Mouse (Mus musculus) heart, postnatal 10 days (tissue): ENCODE measurements around the gene Mob3a. TPM values are rescaled to one million over a fixed set of nuclear protein-coding genes. Genes with fewer than 3 reads are reported as not detected.

Experiments
- DNase-seq, 2 experiments: peaks; one replicate each; pipeline ENCODE4 v3.0.0; 2021
- intact Hi-C: fragments of 180-260 bp; cut with DNase I; formaldehyde crosslinking; loops from one replicate; pipeline ENCODE4 v1.15.1; 2025
- total RNA-seq, 2 experiments: library from RNA; stranded (reverse); gene quantifications; 2 replicates each; pipeline ENCODE4 v1.2.3; 2021

The Mob3a gene
- total RNA-seq, 2 experiments from 2014 or later: 10.1 to 11.3 TPM

DNA sequence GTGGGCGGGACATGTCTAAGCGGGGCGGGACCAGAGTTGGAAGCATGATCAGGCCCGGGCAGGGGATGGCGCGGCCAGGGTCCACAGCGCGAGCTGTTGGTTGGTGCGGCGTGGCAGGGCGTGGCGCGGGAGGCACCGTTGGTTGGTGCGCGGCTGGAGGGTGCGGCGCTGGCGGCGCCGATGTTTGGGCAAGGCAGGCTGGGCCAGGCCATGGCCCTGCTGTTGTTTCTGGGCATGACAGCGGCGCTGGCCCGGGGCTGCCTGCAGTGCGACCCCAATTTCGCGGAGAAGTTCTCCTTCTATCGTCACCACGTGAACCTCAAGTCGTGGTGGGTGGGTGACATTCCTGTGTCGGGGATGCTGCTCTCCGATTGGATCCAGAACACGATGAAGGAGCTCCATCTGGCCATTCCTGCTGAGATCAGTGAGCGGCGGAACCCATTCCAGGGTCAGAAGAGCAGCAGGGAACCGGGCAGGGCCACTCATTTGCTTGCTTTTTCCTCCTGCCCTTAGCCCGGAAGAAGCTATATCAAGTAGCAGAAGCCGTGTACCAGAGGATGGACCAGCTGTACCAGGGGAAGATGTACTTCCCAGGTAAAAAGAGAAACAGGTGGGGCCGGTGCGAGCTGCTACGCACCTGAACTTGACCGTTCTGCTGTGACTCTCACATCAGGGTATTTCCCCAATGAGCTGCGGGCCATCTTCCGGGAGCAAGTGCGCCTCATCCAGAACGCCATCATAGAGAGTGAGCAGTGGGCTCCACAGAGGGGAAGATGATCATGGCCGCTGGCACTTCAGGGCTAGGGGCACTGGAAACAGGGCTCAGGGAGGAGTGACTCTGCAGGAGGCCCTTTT is 986 bp upstream of the Mob3a start:
- DNase-seq: peak; percentile 95 to 96
- intact Hi-C loops: loop anchor here (10.0 kb wide), 1 partner anchor 268 kb away; the partner anchor contains the start of gene Tcf3

DNA sequence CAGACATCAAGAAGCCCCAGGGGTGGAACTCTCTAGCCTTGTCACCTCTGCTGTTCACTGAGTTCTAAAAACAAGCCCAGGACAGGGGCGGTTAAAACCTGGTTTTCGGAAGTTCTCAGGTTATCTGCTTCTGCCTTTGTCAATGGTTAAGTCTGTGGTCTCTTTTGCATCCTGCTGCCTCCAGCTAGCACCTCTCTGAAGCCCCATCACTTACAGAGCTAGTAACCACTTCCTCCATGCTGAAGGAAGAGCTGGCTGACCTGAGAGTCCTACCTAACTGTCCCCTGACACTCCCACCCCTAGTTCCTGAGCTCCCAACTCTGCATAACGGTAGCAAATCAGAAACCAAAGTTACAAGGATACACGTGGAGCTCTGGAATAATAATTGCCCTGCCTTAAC is 1.0 kb downstream of the Mob3a start:
- intact Hi-C loops: loop anchor here (10.0 kb wide), 1 partner anchor 266 kb away; the partner anchor contains the start of gene Tcf3

DNA sequence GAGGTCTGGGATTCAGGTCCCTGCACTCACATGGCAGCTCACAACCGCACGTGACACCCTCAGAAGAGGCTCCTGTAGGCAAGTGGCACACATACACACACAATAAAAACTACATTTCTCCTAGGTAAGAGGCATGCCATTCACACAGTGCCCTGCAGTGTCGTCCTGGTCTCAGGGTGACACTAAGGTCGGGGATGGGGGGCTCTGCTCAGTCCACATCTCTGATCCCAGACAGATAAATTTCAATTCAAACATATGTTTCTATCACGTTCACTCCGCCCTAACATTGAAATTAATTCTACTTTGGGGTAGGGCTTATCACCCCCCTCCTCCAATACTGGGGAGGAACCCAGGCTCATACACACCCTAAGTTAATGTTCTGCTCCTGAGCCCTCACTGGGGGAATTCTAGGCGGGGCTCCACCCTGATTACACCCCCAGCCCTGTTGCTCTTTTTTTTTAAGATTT is 1.7 kb downstream of the Mob3a start:
- DNase-seq: no peak
- intact Hi-C loops: loop anchor here (10.0 kb wide), 1 partner anchor 265 kb away; the partner anchor contains the start of gene Tcf3

More for the DNA sequence above, 1.0 kb downstream of the Mob3a start:
- DNase-seq: no peak

DNA sequence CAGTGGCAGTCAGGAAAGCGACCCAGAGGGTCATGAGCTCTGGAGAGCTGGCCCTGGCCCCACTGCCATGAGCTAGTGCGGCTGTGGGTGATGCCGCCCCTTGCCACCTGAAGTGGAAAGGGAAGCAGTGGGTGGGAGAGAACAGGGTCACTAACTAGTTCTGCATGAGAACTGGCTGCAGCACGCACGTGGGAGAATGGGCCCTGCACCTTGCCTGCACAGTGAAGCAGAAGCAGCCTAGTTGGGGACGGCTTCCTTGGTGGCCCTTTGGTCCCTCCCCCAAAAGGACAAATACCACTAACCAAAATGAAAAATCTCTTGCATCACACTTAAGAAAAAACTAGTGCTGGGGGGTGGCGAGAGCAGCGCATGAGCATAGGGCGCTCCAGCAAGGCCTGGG is 3.2 kb downstream of the Mob3a start:
- intact Hi-C loops: no loop called here
- DNase-seq: no peak

DNA sequence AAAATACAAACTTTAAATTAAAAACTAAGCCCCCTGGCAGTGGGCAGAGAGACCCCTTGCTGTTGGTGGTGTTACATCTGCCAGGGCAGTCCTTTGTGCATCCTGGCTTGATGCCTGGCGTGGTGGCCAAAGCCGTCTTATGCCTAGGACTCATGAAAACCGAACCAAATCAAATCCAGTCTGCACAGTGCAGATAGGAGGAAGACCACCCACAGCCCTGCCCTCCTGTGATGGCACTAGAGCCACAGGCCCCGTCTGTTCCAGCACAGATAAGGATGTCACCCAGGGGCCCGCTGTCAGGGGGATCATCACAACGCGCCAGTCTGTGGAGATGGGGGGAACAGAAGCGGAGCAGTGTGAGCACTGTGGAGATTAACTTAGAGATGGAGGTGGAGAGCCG is 4.0 kb downstream of the Mob3a start:
- intact Hi-C loops: no loop called here
- no peak for DNase-seq

DNA sequence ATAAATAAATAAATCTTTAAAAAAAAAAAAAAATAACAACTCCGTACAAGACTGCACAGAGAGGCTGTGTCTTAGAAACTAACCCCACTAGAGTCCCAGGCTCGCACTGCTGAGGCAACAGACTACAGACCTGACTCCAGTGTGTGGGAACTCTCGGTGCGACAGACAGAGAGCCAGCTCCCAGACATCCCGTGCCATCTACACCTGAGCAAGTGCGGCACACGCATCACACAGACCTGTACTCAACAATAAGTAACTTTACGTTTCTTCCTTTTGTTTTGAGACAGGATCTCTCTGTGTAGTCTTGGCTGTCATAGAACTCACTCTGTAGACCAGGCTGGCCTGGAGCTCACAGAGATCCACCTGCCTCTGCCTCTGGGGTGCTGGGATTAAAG is 4.4 kb downstream of the Mob3a start:
- intact Hi-C loops: no loop called here
- no peak for DNase-seq

DNA sequence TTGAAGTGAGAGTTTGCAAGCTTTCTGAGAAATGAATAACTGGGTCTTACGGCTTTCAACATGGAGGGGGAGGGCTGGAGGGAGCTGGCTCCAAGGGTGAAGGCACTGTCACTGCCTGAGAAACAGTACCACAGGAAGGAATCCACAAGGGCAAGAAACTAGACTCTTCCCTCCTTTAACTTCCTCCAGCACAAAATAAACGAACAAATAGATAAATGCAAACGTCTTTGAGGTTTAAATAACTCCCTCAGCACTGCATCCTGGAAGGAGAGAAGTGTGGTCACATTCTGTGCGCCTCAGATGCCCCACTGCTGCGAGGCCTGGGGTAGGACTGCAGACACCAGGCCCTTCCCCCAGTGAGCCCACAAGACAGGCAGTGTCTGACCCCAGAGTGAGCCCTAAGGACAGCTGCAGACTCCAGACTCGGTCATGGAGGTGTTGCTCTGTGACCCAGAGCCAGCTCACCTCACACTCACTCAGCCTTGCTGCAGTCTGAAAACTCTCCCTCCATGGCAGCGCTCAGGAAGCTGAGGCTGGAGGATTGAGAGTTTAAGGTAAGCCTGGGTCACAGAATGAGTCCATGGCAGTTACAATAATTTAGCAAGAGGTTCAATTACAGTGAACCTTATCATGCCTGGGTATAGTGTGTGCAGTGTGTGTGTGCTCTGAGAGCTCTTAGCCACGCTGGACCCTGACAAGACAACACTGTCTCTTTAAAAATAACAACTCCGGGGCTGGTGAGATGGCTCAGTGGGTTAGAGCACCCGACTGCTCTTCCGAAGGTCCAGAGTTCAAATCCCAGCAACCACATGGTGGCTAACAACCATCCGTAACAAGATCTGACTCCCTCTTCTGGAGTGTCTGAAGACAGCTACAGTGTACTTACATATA is 5.0 kb downstream of the Mob3a start:
- intact Hi-C loops: no loop called here
- no peak for DNase-seq

DNA sequence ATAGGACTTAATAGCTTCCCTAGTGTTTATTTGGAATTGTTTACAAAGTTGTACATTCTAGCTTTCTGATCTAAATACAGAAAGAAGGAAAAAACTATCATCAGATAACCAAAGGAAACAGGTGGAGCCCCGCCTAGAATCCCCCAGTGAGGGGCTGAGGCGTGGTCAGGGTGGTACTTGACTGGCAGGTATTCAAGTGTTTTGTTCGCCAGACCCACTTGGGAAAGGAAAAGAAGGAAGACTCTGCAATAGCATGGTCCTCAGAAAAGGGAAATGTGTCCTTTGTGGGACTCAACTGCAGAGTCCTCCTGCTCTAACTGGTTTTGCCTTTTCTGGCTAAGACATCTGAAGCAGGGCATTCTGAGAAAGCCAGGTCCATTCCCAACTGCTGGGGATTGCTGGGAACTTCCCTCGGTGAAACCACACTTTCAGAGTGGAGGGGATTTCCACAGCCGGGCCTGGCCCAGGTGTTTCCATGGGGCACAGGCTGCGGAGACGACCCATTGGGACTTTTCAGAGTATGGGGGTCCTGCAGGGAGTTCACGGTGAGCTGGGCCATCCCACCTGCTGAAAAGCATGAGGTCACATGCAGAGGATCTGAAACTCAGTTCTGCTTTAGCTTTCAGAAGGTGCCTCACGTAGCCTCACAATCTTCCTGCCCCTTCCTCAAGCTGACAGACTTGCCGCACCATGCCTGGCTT is 5.8 kb downstream of the Mob3a start:
- intact Hi-C loops: no loop called here
- DNase-seq: no peak

DNA sequence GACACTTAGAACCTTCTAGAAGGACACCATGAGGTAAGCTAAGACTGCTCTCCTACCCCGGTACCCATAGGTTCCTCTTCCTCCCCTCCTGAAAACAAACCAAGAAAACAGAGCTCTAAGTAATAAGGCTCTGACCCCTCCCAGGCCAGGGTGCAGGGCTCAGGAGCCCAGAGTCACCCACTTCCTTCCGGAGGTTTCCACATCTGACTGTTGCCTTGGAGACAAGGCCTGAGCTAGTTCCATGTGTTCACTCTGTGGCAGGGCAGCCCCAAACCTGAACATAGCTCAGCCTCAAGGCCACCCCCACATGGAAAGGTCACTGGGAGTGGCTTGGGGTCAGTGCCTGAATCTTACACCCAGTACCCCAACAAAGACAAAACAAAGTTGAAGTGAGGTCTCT is 6.6 kb downstream of the Mob3a start:
- DNase-seq: peak; percentile 59
- intact Hi-C loops: no loop called here

DNA sequence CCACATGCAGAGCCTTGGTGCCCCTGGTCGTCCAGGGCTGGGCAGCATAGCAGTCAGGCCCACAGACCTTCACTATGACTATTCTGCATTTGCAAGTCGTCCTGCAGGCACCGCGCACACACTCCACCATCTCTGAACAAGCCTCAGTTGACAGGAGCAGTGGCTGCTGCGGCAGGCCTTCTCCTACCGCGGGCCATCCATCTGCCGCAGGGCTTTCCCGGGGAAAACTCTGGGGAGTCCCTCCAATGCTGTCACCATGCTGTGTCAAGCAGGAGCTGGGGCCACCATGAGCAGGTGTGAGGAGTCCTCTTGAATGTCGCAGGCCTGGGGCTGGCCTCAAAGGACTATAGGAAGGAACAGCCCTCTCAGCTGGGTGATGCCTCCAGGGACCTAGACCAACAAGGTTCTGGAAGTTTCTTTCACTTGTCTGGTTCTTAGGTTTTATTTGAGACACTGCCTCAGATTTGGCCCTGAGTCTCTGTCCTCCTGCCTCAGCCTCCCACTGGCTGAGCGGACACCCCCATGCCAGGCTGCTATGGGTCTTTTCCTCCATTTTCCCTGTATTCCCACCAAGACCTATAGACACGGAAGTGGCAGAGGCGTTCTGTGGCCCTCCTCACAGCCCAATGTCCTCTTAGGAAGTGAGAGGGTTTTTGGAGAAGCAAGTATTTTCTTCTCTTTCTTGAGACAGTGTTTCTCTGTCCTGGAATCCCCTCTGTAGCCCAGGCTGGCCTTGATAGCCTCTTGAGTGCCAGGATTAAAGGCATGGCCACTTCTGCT is 7.4 kb downstream of the Mob3a start:
- DNase-seq: no peak
- intact Hi-C loops: no loop called here

DNA sequence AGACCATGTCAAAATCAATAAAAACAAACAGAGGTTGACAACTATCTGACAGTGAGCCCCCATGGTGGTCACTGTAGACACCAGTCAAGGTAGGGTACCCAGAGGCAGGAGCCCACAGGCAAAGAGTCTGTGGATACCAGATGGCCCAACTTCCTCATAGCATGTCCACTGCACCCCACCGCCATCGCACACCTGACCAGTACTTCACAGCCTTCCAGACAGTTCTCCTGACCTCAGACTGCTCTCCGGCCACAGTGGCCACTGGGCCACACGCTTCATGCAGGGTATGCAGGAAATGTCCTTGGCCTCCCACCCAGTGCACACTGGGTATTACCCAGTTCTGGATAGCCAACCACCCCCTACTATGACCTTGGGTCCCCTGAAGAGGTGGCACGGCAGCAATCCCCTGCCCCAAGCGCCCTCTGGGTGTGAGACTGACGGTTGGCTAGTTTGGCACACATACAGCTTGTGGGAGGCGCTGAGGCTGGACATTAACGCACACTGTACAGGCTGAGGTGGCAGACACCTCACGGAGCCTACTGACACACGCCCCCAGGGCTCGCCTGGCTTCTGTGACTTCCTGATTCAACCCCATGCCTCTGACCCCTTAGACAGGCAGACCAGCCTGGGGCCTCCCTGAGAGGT is 8.3 kb downstream of the Mob3a start:
- intact Hi-C loops: no loop called here
- no peak for DNase-seq

DNA sequence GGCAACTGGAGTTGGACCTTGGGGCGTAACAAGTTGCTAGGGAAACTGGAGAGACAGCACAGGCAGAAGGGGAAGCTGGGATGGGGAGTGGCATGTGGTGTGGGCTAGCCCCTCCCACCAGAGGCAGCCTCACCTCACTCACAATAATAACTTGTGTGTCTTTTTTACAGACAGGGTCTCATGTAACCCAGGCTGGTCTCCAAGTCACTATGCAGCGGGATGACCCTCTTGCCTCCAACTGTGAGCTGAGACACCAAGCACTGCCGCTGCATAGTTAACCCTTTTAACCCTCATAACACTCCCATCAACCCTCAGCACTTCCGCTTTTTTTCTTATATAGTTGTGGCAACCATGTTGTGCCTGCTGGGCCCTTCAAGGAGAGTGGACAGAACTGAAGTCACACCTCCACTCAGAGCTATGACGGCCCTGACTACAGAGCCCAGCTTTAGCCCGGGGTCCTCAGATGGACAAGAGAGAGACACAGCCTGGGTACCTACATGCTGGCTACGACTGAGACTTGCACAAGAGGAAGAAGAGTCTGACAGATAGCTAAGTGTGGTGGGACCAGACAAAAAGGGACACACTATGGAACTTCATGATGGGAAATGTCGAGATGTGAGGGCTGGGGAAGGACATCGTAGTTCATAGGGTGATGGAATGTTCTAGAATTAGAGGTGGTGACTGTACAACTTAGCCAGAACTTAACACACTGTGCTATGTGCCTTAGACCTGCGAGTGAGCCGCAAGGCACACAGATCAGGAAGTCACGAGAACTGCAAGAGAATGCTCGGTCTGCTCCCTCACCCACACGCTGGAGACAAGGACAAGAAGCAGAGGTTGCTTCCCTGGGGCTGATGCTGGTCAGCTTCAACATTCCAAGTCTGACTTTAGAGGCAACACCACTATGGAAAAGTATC is 9.3 kb downstream of the Mob3a start:
- intact Hi-C loops: no loop called here

DNA sequence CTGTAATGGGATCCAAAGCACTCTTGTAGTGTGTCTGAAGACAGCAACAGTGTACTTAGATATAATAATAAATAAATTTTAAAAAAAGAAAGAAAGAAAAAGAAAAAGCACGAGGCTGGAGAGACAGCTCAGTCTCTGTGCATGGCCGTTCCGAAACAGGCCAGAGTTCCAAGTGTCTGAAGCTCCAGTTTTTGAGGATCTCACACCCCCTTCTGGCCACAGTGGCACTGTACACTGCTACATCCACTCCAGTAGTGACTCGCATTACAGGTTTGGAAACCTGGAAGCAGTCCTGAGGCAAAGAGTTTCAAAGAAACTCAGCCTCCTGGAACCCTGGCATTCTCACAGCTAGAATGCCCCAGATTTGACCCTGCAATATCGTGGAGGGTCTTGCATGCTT is 13.9 kb downstream of the Mob3a start:
- DNase-seq: peak; percentile 86
- intact Hi-C loops: loop anchor here (1.0 kb wide), 1 partner anchor 77 kb away; no protein-coding TSS in a partner anchor

More for the DNA sequence above, 9.3 kb downstream of the Mob3a start:
- no peak for DNase-seq

DNA sequence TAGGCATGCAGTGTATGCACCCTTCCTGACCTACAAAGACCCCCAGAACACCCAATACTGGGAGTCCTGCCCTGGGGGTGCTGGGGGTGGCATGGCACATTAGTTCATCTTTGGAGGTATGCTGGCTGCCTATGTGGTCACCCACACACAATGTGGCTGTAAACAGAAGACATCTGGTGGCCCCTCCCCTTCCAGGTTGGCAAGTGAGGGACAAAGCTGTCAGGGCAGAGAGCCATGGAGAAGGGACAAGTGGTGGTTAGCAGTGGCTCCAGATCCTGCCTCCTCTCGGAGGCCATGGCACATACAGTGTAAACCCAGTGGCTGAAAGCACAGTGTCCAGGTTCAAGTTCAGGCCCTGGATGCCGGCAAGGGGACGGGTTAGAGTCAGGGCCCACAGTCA is 15.2 kb downstream of the Mob3a start:
- intact Hi-C loops: no loop called here
- DNase-seq: no peak

DNA sequence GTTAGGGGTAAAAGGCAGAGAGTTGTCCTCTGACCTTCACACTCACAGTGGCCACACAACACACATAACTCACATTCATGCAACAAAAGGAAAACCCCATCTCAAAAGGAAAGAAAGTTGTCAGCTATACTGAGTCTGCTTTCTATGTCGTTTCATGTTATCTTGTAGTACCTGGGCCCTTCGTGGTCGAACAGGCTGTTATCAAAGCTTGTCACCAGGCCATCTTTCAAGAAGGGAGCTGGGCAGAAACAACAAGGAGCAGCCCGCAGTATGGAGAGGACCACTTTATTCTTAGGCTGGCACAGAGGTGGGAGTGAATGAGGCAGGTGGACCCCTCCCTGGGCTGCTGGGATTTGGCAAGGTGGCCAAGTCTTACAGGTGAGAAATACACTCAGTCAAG is 16.8 kb downstream of the Mob3a start:
- intact Hi-C loops: loop anchor here (1.0 kb wide), 1 partner anchor 26 kb away; no protein-coding TSS in a partner anchor
- DNase-seq: no peak

DNA sequence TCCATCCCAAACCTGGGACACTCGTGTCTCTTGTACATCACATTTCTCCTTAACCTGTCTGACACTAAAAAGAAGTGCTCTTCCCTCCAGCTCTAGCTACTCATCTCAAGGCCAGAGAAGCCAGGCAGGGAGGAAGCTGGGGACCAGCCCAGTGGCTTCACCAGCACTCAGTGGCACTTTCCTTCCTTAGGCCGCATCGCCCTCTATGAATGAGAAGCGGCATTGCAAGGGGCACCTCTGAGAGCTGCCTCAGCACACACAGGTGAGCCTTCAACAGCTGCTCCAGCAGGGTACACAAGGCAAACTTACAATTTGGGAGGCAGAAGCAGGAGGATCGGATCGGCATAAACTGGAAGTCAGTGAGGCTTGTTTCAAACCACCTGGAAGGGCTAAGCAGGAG is 17.6 kb downstream of the Mob3a start:
- peak; percentile 83 to 85 for DNase-seq

DNA sequence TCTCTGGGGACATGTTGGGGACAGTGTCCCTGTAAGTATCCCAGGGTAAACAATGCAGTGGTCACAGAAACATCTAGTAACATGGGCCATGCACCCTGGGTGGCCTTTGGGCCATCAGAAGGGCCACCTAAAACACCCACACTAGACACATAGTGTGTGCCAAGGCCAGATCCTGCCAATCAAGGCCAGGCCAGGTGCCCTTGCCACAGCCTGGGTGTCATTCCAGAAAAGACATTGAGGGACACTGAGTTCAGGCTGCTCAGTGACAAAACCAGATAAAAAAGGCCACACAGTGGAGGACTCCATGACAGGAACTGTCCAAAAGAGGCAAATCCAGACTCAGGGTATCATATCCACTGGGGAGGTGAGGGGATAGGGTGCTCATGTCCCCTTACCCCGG is 18.1 kb downstream of the Mob3a start:
- intact Hi-C loops: loop anchor here (1.0 kb wide), 1 partner anchor 24 kb away; no protein-coding TSS in a partner anchor
- DNase-seq: no peak

More for the DNA sequence above, 17.6 kb downstream of the Mob3a start:
- intact Hi-C loops: loop anchor here (1.0 kb wide), 1 partner anchor 25 kb away; no protein-coding TSS in a partner anchor

DNA sequence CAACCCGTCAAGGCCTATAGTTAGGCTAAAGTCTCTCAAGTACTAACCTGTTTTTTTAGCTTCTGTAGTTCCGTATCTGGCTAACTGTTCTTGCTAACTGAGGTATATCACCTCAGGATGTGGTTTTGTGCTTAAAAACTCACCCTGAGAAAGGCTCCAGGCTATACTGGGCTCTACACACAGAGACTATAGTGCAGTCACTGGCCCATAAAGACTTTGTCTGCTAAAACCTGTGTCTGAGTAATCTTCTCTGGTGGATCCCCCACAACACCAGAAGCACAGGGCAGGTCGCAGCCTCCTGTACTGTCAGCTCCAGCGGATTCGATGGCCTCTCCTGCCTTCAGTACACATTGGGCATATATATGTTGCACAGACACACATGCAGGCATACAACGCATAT is 19.8 kb downstream of the Mob3a start:
- intact Hi-C loops: no loop called here
- DNase-seq: no peak
